Mouse (Mus musculus) liver, embryonic 16.5 days (tissue): ENCODE measurements around the gene Tyk2. TPM values are rescaled to one million over a fixed set of nuclear protein-coding genes. Genes with fewer than 3 reads are reported as not detected.

Source experiments
- ATAC-seq: fragments of 200-750 bp; cut with Nextera tagmentation; 2 replicates; pipeline ENCODE4 v1.8.0; 2017; ENCODE audit warnings: low read depth, mild to moderate bottlenecking, moderate number of reproducible peaks, moderate library complexity
- H3K27ac ChIP-seq: fragments of 300-500 bp; sonication (generic); 2 replicates; pipeline ENCODE4 v1.5.1; 2014; ENCODE audit warnings: mild to moderate bottlenecking, low read length
- H3K27me3 ChIP-seq: fragments of 300-500 bp; sonication (generic); 2 replicates; pipeline ENCODE4 v1.6.1; 2014; ENCODE audit warnings: low read depth, low read length, mixed read lengths; ENCODE audit not compliant: control insufficient read depth, insufficient read depth
- H3K36me3 ChIP-seq: fragments of 300-500 bp; sonication (generic); 2 replicates; pipeline ENCODE4 v1.6.1; 2014; ENCODE audit warnings: mild to moderate bottlenecking; ENCODE audit not compliant: control insufficient read depth, insufficient read depth
- H3K4me1 ChIP-seq: fragments of 300-500 bp; sonication (generic); 2 replicates; pipeline ENCODE4 v1.6.1; 2014; ENCODE audit warnings: low read depth, low read length, mixed read lengths; ENCODE audit not compliant: control insufficient read depth
- H3K4me2 ChIP-seq: fragments of 300-500 bp; sonication (generic); 2 replicates; pipeline ENCODE4 v1.6.1; 2014; ENCODE audit warnings: low read depth, low read length, mixed read lengths
- H3K4me3 ChIP-seq: fragments of 300-500 bp; sonication (generic); 2 replicates; pipeline ENCODE4 v1.5.1; 2014; ENCODE audit warnings: low read depth, mild to moderate bottlenecking, low read length
- H3K9ac ChIP-seq: fragments of 300-500 bp; sonication (generic); 2 replicates; pipeline ENCODE4 v1.6.1; 2014; ENCODE audit warnings: low read depth, low read length
- H3K9me3 ChIP-seq: fragments of 300-500 bp; sonication (generic); replicated peaks from 2 replicates; pipeline ENCODE4 v1.6.1; 2016; ENCODE audit warnings: low read length; ENCODE audit not compliant: control insufficient read depth
- whole genome bisulfite sequencing: fragments of 180-500 bp; shearing (Covaris S2); extraction: QIAGEN DNeasy Blood & Tissue Kit; methylation state at CpG from one replicate; pipeline ENCODE4 v1.1.7; 2014; ENCODE audit not compliant: insufficient replicate concordance; 5-methylcytosine and 5-hydroxymethylcytosine counted together
- polyA plus RNA-seq: library from polyadenylated mRNA; unstranded; fragments of >200 nt; fragmentation: Nextera tagmentation; extraction: Ambion mirVana; gene quantifications from 2 replicates; pipeline ENCODE4 v1.2.1, GENCODE M21; 2015

The Tyk2 gene
- polyA plus RNA-seq, 1 experiment from 2014 or later, result 8.9 TPM

- H3K9me3 ChIP-seq, result no peaks in the 10 kb centered on the region
- H3K4me2 ChIP-seq, result peak overlapping the region; percentile 76
- peak overlapping the region; percentile 84 for H3K9ac ChIP-seq
- 0 out of 2 replicates have a peak, but pooled peaks have one; percentile 0 for ATAC-seq
- peaks cover 18% of the 10 kb centered on the region for H3K4me1 ChIP-seq
- under 1% methylated on average over 24 of the region's 24 CpGs for WGBS
- no peaks in the 10 kb centered on the region for H3K27me3 ChIP-seq
- H3K27ac ChIP-seq, result peak overlapping the region; percentile 87
- H3K36me3 ChIP-seq, result peaks cover 34% of the 10 kb centered on the region
- H3K4me3 ChIP-seq, result peak overlapping the region; percentile 82
These were observed 39.9 kb downstream of the Tyk2 start for GRCm38 (mm10) chr9:21090972-21091706.

- peak overlapping the region; percentile 76 for H3K4me2 ChIP-seq
- H3K9me3 ChIP-seq, result no peaks in the 10 kb centered on the region
- H3K9ac ChIP-seq, result peak overlapping the region; percentile 84
- peak overlapping the region; percentile 82 for H3K4me3 ChIP-seq
- 73% methylated on average over 1 of the region's 1 CpGs for whole genome bisulfite sequencing
- no peak for ATAC-seq
- peaks cover 40% of the 10 kb centered on the region for H3K36me3 ChIP-seq
- H3K4me1 ChIP-seq, result peaks cover 18% of the 10 kb centered on the region
- peak overlapping the region; percentile 12; the same call in 1 of the 2 replicates for H3K27ac ChIP-seq
- H3K27me3 ChIP-seq, result no peaks in the 10 kb centered on the region
These were observed 40.5 kb downstream of the Tyk2 start for GRCm38 (mm10) chr9:21090537-21090936.

DNA sequence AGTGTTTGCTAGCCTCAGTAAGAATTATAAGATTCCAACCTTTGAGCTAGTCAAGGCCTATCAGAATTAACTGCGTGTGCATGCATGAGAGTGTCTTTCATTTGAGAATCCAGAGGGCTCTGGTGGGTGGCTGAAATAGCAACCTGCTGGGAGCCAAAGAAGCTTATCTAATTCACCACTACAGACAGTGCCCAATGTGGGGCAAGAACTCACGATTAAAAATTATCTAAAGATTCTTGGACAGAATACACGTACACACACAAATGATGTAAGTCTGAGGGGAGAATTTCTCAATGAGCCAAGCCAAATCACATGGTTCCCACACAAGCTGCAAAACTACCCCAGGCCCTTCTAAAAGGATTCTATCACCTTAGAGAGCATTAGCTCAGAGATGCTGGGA is 47.7 kb downstream of the Tyk2 start:
- peaks cover 81% of the 10 kb centered on the region for H3K36me3 ChIP-seq
- H3K27ac ChIP-seq, result no peak overlapping the region
- 26% methylated on average over 3 of the region's 3 CpGs for WGBS
- H3K4me3 ChIP-seq, result no peak overlapping the region
- ATAC-seq, result peak; percentile 66
- H3K27me3 ChIP-seq, result no peaks in the 10 kb centered on the region
- peaks cover 10% of the 10 kb centered on the region for H3K4me1 ChIP-seq
- H3K9me3 ChIP-seq, result no peaks in the 10 kb centered on the region
- H3K4me2 ChIP-seq, result no peak overlapping the region
- no peak overlapping the region for H3K9ac ChIP-seq

GRCm38 (mm10) chr9:21081127-21081526 is 49.9 kb downstream of the Tyk2 start:
- H3K27me3 ChIP-seq, result no peaks in the 10 kb centered on the region
- no peak overlapping the region for H3K27ac ChIP-seq
- H3K4me2 ChIP-seq, result no peak overlapping the region
- WGBS, result 84% methylated on average over 9 of the region's 9 CpGs
- no peaks in the 10 kb centered on the region for H3K9me3 ChIP-seq
- no peak overlapping the region for H3K9ac ChIP-seq
- no peak for ATAC-seq
- no peak overlapping the region for H3K4me3 ChIP-seq
- H3K4me1 ChIP-seq, result peaks cover 10% of the 10 kb centered on the region
- H3K36me3 ChIP-seq, result peaks cover 76% of the 10 kb centered on the region

GRCm38 (mm10) chr9:21075625-21076024 is 55.4 kb downstream of the Tyk2 start:
- H3K4me1 ChIP-seq, result peaks cover 18% of the 10 kb centered on the region
- H3K9me3 ChIP-seq, result no peaks in the 10 kb centered on the region
- H3K27ac ChIP-seq, result no peak overlapping the region
- no peak overlapping the region for H3K4me2 ChIP-seq
- H3K36me3 ChIP-seq, result peaks cover 48% of the 10 kb centered on the region
- 84% methylated on average over 3 of the region's 3 CpGs for WGBS
- H3K4me3 ChIP-seq, result no peak overlapping the region
- no peak overlapping the region for H3K9ac ChIP-seq
- no peak for ATAC-seq
- no peaks in the 10 kb centered on the region for H3K27me3 ChIP-seq

DNA sequence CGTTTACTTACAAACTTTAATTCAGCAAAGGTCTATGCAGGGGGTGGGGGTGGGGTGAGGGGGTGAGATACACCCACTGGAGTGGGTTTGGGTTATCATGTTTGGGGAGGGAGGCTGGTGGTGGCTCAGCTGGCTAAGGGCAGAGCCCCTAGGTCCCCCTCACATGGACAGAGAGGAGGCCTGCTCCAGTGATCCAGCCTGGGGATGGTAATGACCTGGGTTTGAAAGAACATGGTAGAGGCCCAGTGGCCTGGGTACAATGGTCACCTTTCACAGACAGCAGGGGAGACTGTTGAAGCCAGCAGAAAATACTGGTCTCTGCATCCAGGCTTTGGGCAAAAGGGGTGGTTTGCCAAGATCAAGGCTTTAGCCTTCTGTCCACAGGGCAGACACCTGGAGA is 56.9 kb downstream of the Tyk2 start:
- Histone ChIP-seq H3K9ac (no peak overlapping the region), H3K9me3 (no peaks in the 10 kb centered on the region), H3K36me3 (peaks cover 34% of the 10 kb centered on the region), H3K27ac (no peak overlapping the region), H3K4me2 (peak overlapping the region; percentile 91; the same call in 1 of the 2 replicates), H3K4me3 (no peak overlapping the region), H3K27me3 (no peaks in the 10 kb centered on the region), H3K4me1 (peaks cover 18% of the 10 kb centered on the region)
- WGBS, result 71% methylated on average over 1 of the region's 1 CpGs
- no peak for ATAC-seq

DNA sequence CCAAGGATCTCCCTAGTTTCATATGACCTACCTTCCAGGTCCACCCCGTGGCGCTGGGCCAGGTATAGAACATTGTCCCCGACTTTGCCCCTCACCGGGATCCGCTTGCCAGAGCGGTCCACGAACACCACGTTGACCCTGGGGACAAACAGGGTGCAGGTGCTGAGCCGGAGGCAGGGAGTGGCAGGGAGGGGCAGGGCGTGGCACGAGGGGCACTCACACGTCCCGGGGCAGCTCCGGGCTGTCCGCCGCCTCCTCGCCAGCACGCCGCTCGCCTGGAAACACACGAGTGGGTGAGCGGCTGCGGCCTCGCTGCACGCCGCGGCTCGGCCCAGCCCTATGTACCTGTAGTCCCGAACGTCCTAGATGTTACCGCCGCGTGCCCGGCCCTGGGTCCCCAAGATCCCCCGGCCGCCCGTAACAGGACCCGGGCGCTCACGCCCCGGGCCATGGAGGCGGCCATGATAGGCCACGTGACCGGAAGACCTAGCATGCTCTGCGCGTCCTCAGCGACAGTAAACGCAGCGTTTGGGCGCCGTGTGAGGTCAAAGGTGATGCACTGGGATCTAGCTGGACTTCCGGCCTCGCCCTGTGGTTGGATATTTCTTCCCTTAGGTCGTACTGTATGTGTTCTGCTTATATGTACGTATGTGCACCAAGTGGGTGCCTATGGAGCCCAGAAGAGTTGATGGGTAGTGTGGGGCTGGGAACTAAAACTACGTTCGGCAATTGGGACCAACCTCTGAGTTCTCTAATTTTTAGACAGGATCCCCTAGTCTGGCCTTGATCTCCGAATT is 57.8 kb downstream of the Tyk2 start, which contains the start of the genes Gm49373 and Fdx1l:
Gene Gm49373 (minus strand): TSS at position 53 of the 797 bp plus-strand sequence.
Gene Fdx1l (minus strand): TSS at position 571 of the 797 bp plus-strand sequence.
- WGBS, result 2% methylated on average over 58 of the region's 58 CpGs
- peak; percentile 94 for ATAC-seq
- H3K9ac ChIP-seq, result peak within 1 kb of the TSS; percentile 74
- no peaks in the 10 kb centered on the region for H3K27me3 ChIP-seq
- no peaks in the 10 kb centered on the region for H3K9me3 ChIP-seq
- peak within 1 kb of the TSS; percentile 81 for H3K4me3 ChIP-seq
- H3K4me2 ChIP-seq, result peak within 1 kb of the TSS; percentile 91
- peaks cover 24% of the 10 kb centered on the region for H3K36me3 ChIP-seq
- peak within 1 kb of the TSS; percentile 39 for H3K27ac ChIP-seq
- peaks cover 18% of the 10 kb centered on the region for H3K4me1 ChIP-seq

- H3K4me3 ChIP-seq, result peak overlapping the region; percentile 81
- no peak for ATAC-seq
- H3K4me2 ChIP-seq, result peak overlapping the region; percentile 91
- peaks cover 18% of the 10 kb centered on the region for H3K4me1 ChIP-seq
- H3K9me3 ChIP-seq, result no peaks in the 10 kb centered on the region
- H3K27me3 ChIP-seq, result no peaks in the 10 kb centered on the region
- H3K27ac ChIP-seq, result peak overlapping the region; percentile 39
- H3K36me3 ChIP-seq, result peaks cover 22% of the 10 kb centered on the region
- peak overlapping the region; percentile 74 for H3K9ac ChIP-seq
- 4% methylated on average over 4 of the region's 4 CpGs for WGBS
These were observed 58.4 kb downstream of the Tyk2 start for GRCm38 (mm10) chr9:21072641-21073040.
